Mouse (Mus musculus) heart, embryonic 10.5 days (tissue): ENCODE results near the gene Hepacam2. TPM values are rescaled to one million over a fixed set of nuclear protein-coding genes. Genes with fewer than 3 reads are reported as not detected.
"Not testable (repeated sequence)": the region's sequence is repeated elsewhere in the genome, so short reads cannot be mapped to it uniquely, and the experiment has no call there.

Experiments used
- DNase-seq: peaks from one replicate; pipeline ENCODE4 v3.0.0-alpha.2; 2017; ENCODE audit warnings: low spot score
- H3K27ac ChIP-seq: fragments of 300-500 bp; sonication (generic); 2 replicates; pipeline ENCODE4 v1.5.1; 2016; ENCODE audit warnings: mild to moderate bottlenecking
- H3K27me3 ChIP-seq: fragments of 300-500 bp; sonication (generic); 2 replicates; pipeline ENCODE4 v1.6.1; 2016; ENCODE audit warnings: mild to moderate bottlenecking; ENCODE audit not compliant: poor library complexity, insufficient read depth, severe bottlenecking
- H3K36me3 ChIP-seq: fragments of 300-500 bp; sonication (generic); 2 replicates; pipeline ENCODE4 v1.6.1; 2016; ENCODE audit warnings: mild to moderate bottlenecking, moderate library complexity
- H3K4me1 ChIP-seq: fragments of 300-500 bp; sonication (generic); 2 replicates; pipeline ENCODE4 v1.6.1; 2016; ENCODE audit warnings: mild to moderate bottlenecking
- H3K4me3 ChIP-seq: fragments of 300-500 bp; sonication (generic); 2 replicates; pipeline ENCODE4 v1.5.1; 2016; ENCODE audit warnings: mild to moderate bottlenecking, moderate library complexity
- H3K9me3 ChIP-seq: fragments of 300-500 bp; sonication (generic); 2 replicates; pipeline ENCODE4 v1.6.1; 2016; ENCODE audit warnings: mild to moderate bottlenecking, moderate library complexity
- WGBS: fragments of 180-500 bp; shearing (Covaris S2); methylation state at CpG from one replicate; pipeline ENCODE4 v1.1.7; 2016; 5-methylcytosine and 5-hydroxymethylcytosine counted together
- polyA plus RNA-seq: library from polyadenylated mRNA; unstranded; fragments of >200 nt; fragmentation: Nextera tagmentation; extraction: Ambion mirVana; gene quantifications from 2 replicates; pipeline ENCODE4 v1.2.1, GENCODE M21; 2016

The Hepacam2 gene
- polyA plus RNA-seq, 1 experiment from 2014 or later: 0.13 TPM

GRCm38 (mm10) chr6:3454421-3454820, 43.7 kb downstream of the Hepacam2 start:
- H3K27ac ChIP-seq: no peak overlapping the region
- no peaks in the 10 kb centered on the region for H3K27me3 ChIP-seq
- H3K4me1 ChIP-seq: no peaks in the 10 kb centered on the region
- H3K4me3 ChIP-seq: no peak overlapping the region
- H3K9me3 ChIP-seq: no peaks in the 10 kb centered on the region
- H3K36me3 ChIP-seq: no peaks in the 10 kb centered on the region
- WGBS: 64% methylated on average over 5 of the region's 5 CpGs
- DNase-seq: no peak

- Histone ChIP-seq H3K4me3 (no peak overlapping the region), H3K36me3 (no peaks in the 10 kb centered on the region), H3K27me3 (no peaks in the 10 kb centered on the region), H3K9me3 (no peaks in the 10 kb centered on the region), H3K4me1 (no peaks in the 10 kb centered on the region), H3K27ac (no peak overlapping the region)
- 9% methylated on average over 5 of the region's 5 CpGs for WGBS
- DNase-seq: peak; percentile 76
Measured at GRCm38 (mm10) chr6:3447404-3447803, 50.7 kb downstream of the Hepacam2 start.

GRCm38 (mm10) chr6:3443905-3444304, 54.2 kb downstream of the Hepacam2 start:
- Histone ChIP-seq H3K27ac (no peak overlapping the region), H3K4me3 (no peak overlapping the region), H3K36me3 (no peaks in the 10 kb centered on the region), H3K4me1 (no peaks in the 10 kb centered on the region), H3K27me3 (no peaks in the 10 kb centered on the region), H3K9me3 (no peaks in the 10 kb centered on the region)
- DNase-seq: no peak
- WGBS: 17% methylated on average over 1 of the region's 1 CpGs

GRCm38 (mm10) chr6:3436087-3436486, 62.0 kb downstream of the Hepacam2 start:
- no peaks in the 10 kb centered on the region for H3K9me3 ChIP-seq
- no peak overlapping the region for H3K4me3 ChIP-seq
- no peak for DNase-seq

GRCm38 (mm10) chr6:3430976-3431375, 67.1 kb downstream of the Hepacam2 start:
- H3K27ac ChIP-seq, H3K4me1 ChIP-seq, H3K36me3 ChIP-seq, H3K4me3 ChIP-seq, H3K9me3 ChIP-seq, DNase-seq, H3K27me3 ChIP-seq: not testable (repeated sequence)
- 73% methylated on average over 2 of the region's 2 CpGs for WGBS

More at GRCm38 (mm10) chr6:3436087-3436486, 62.0 kb downstream of the Hepacam2 start:
- Histone ChIP-seq H3K36me3 (no peaks in the 10 kb centered on the region), H3K27ac (no peak overlapping the region), H3K4me1 (no peaks in the 10 kb centered on the region), H3K27me3 (no peaks in the 10 kb centered on the region)

GRCm38 (mm10) chr6:3427047-3427446, 71.1 kb downstream of the Hepacam2 start:
- DNase-seq: no peak

GRCm38 (mm10) chr6:3425333-3425732, 72.8 kb downstream of the Hepacam2 start:
- not testable (repeated sequence) for H3K4me3 ChIP-seq, H3K36me3 ChIP-seq, H3K27ac ChIP-seq, DNase-seq, H3K9me3 ChIP-seq, H3K27me3 ChIP-seq, H3K4me1 ChIP-seq

More at GRCm38 (mm10) chr6:3427047-3427446, 71.1 kb downstream of the Hepacam2 start:
- Histone ChIP-seq H3K27me3 (no peaks in the 10 kb centered on the region), H3K4me1 (no peaks in the 10 kb centered on the region), H3K4me3 (no peak overlapping the region), H3K36me3 (no peaks in the 10 kb centered on the region), H3K27ac (no peak overlapping the region), H3K9me3 (no peaks in the 10 kb centered on the region)
- 77% methylated on average over 1 of the region's 1 CpGs for whole genome bisulfite sequencing

- H3K4me1 ChIP-seq, H3K27ac ChIP-seq, H3K4me3 ChIP-seq, H3K9me3 ChIP-seq, H3K36me3 ChIP-seq, H3K27me3 ChIP-seq, DNase-seq: not testable (repeated sequence)
- 47% methylated on average over 1 of the region's 4 CpGs for WGBS
Measured at GRCm38 (mm10) chr6:3424613-3425277, 73.4 kb downstream of the Hepacam2 start.

Other genes starting within 250 kb of the Hepacam2 start
- 0.35 and 0.39 TPM in 2 replicates for gene Samd9l, start 98.7 kb downstream of the Hepacam2 start, polyA plus RNA-seq
- 24.2 and 26.1 TPM in 2 replicates for gene Vps50, start 84 bp upstream of the Hepacam2 start, polyA plus RNA-seq